Mouse (Mus musculus): ENCODE measurements around the gene Atp2c2.

Gene Atp2c2

GRCm38 (mm10) chr8:119755238-119756146, 55.7 kb downstream of the Atp2c2 start:
- DNase-seq, result no peak

GRCm38 (mm10) chr8:119756147-119756461, 56.3 kb downstream of the Atp2c2 start:
- DNase-seq, result no peak

- DNase-seq, result no peak
Observed at GRCm38 (mm10) chr8:119756538-119756937, 56.7 kb downstream of the Atp2c2 start.

GRCm38 (mm10) chr8:119761692-119762091, 61.9 kb downstream of the Atp2c2 start:
- DNase-seq, result no peak

GRCm38 (mm10) chr8:119762226-119763220, 62.7 kb downstream of the Atp2c2 start:
- DNase-seq, result no peak

- DNase-seq, result no peak
Observed at GRCm38 (mm10) chr8:119765311-119765710, 65.5 kb downstream of the Atp2c2 start.

GRCm38 (mm10) chr8:119765761-119766444, 66.1 kb downstream of the Atp2c2 start:
- DNase-seq, result no peak

- DNase-seq, result no peak
Observed at GRCm38 (mm10) chr8:119776668-119777245, 76.9 kb downstream of the Atp2c2 start.

- no peak for DNase-seq
Observed at GRCm38 (mm10) chr8:119777765-119778164, 78.0 kb downstream of the Atp2c2 start.

- DNase-seq, result peak; percentile 99 to 100
Observed at GRCm38 (mm10) chr8:119778263-119778662, 78.5 kb downstream of the Atp2c2 start, which contains the start of gene Tldc1. Gene Tldc1 (minus strand): TSS chr8:119778416.

- DNase-seq, result peak; percentile 81 to 87
Observed at GRCm38 (mm10) chr8:119779013-119779737, 79.4 kb downstream of the Atp2c2 start.

- no peak for DNase-seq
Observed at GRCm38 (mm10) chr8:119780402-119781049, 80.7 kb downstream of the Atp2c2 start.

GRCm38 (mm10) chr8:119781086-119781840, 81.5 kb downstream of the Atp2c2 start:
- no peak for DNase-seq

- DNase-seq, result peak; percentile 83
Observed at GRCm38 (mm10) chr8:119782715-119783114, 82.9 kb downstream of the Atp2c2 start.

GRCm38 (mm10) chr8:119783579-119783978, 83.8 kb downstream of the Atp2c2 start:
- DNase-seq, result no peak

- DNase-seq, result no peak
Observed at GRCm38 (mm10) chr8:119784141-119784574, 84.3 kb downstream of the Atp2c2 start.

- DNase-seq, result no peak
Observed at GRCm38 (mm10) chr8:119784676-119785075, 84.9 kb downstream of the Atp2c2 start.

- peak; percentile 41 to 45 for DNase-seq
Observed at GRCm38 (mm10) chr8:119785764-119786405, 86.1 kb downstream of the Atp2c2 start.

GRCm38 (mm10) chr8:119786871-119787270, 87.1 kb downstream of the Atp2c2 start:
- DNase-seq, result no peak

- no peak for DNase-seq
Observed at GRCm38 (mm10) chr8:119787341-119787740, 87.5 kb downstream of the Atp2c2 start.
